Mouse (Mus musculus) MEL (cell line): ENCODE results near the gene Igsf9b. TPM values are rescaled to one million over a fixed set of nuclear protein-coding genes. Genes with fewer than 3 reads are reported as not detected.

ENCODE experiments used
- DNase-seq: peaks from one replicate; pipeline ENCODE4 v3.0.0; 2011; ENCODE audit warnings: low read depth, low spot score
- H3K27ac ChIP-seq: 2 replicates; pipeline ENCODE4 v1.5.1; 2012; ENCODE audit warnings: low read depth, mild to moderate bottlenecking, control low read depth, low read length, moderate library complexity; ENCODE audit not compliant: control insufficient read depth
- H3K27me3 ChIP-seq, 2 experiments: fragments of 150-350 bp in 1 of 2; sonication (generic) in 1 of 2; 2 replicates each; pipeline ENCODE4 v1.6.1; 2012; ENCODE audit warnings: low read length in 2 of 2, mild to moderate bottlenecking in 2 of 2, improper control_type of control experiment in 1 of 2, moderate library complexity in 1 of 2; ENCODE audit not compliant: insufficient read depth in 2 of 2, control insufficient read depth in 1 of 2
- H3K36me3 ChIP-seq, 2 experiments: 2 replicates each; pipeline ENCODE4 v1.6.1; 2012 to 2014; ENCODE audit warnings: low read length in 2 of 2, improper control_type of control experiment in 1 of 2, inconsistent platforms in 1 of 2, mild to moderate bottlenecking in 1 of 2; ENCODE audit not compliant: insufficient read depth in 2 of 2, control insufficient read depth in 1 of 2
- H3K4me1 ChIP-seq, 2 experiments: fragments of 150-350 bp in 1 of 2; sonication (generic) in 1 of 2; 2 replicates each; pipeline ENCODE4 v1.6.1; 2012; ENCODE audit warnings: low read length in 2 of 2, improper control_type of control experiment in 1 of 2, mild to moderate bottlenecking in 1 of 2; ENCODE audit not compliant: insufficient read depth in 2 of 2, control insufficient read depth in 1 of 2
- H3K4me3 ChIP-seq, 2 experiments: fragments of 150-350 bp in 1 of 2; sonication (generic) in 1 of 2; 2 replicates each; pipeline ENCODE4 v1.5.1; 2012; ENCODE audit warnings: low read depth in 2 of 2, low read length in 2 of 2, mild to moderate bottlenecking in 2 of 2, moderate library complexity in 2 of 2, control low read depth in 1 of 2, improper control_type of control experiment in 1 of 2; ENCODE audit not compliant: control insufficient read depth in 1 of 2, insufficient read depth in 1 of 2
- H3K79me2 ChIP-seq: 2 replicates; pipeline ENCODE4 v1.6.1; 2012; ENCODE audit warnings: mild to moderate bottlenecking, low read length, moderate library complexity; ENCODE audit not compliant: control insufficient read depth, poor library complexity, insufficient read depth
- H3K9ac ChIP-seq: 2 replicates; pipeline ENCODE4 v1.6.1; 2012; ENCODE audit warnings: low read depth, mild to moderate bottlenecking, control low read depth, low read length, moderate library complexity; ENCODE audit not compliant: control insufficient read depth, poor library complexity, severe bottlenecking
- H3K9me3 ChIP-seq: fragments of 150-350 bp; sonication (generic); replicated peaks from 2 replicates; pipeline ENCODE4 v1.6.1; 2012; ENCODE audit warnings: mild to moderate bottlenecking, low read length, improper control_type of control experiment, moderate library complexity; ENCODE audit not compliant: insufficient read depth
- BHLHE40 ChIP-seq: IDR thresholded peaks from 2 replicates; pipeline ENCODE4 v1.6.1; 2012; ENCODE audit warnings: low read depth, mild to moderate bottlenecking, inconsistent platforms, low read length, improper control_type of control experiment, borderline replicate concordance
- CHD1 ChIP-seq: IDR thresholded peaks from 2 replicates; pipeline ENCODE4 v1.6.1; 2012; ENCODE audit warnings: low read depth, mild to moderate bottlenecking, inconsistent platforms, low read length, improper control_type of control experiment
- CHD2 ChIP-seq: IDR thresholded peaks from 2 replicates; pipeline ENCODE4 v1.6.1; 2011; ENCODE audit warnings: low read length, improper control_type of control experiment
- CTCF ChIP-seq, 3 experiments: IDR thresholded peaks in 2 of 3; conservative IDR thresholded peaks in 1 of 3; 2 replicates each; pipeline ENCODE4 v1.5.1; 2011 to 2012; ENCODE audit warnings: low read length in 3 of 3, low read depth in 2 of 3, mild to moderate bottlenecking in 2 of 3, improper control_type of control experiment in 1 of 3, inconsistent platforms in 1 of 3, mixed read lengths in 1 of 3, moderate library complexity in 1 of 3; ENCODE audit not compliant: control insufficient read depth in 1 of 3, insufficient read depth in 1 of 3, poor library complexity in 1 of 3, severe bottlenecking in 1 of 3
- E2F4 ChIP-seq: IDR thresholded peaks from 2 replicates; pipeline ENCODE4 v1.6.1; 2011; ENCODE audit warnings: low read depth, low read length, improper control_type of control experiment, borderline replicate concordance
- EP300 ChIP-seq, 2 experiments: IDR thresholded peaks; 2 replicates each; pipeline ENCODE4 v1.6.1; 2011; ENCODE audit warnings: improper control_type of control experiment in 2 of 2, low read length in 2 of 2, low read depth in 1 of 2, mild to moderate bottlenecking in 1 of 2
- GATA1 ChIP-seq: IDR thresholded peaks from 2 replicates; pipeline ENCODE4 v1.6.1; 2011; ENCODE audit warnings: low read depth, low read length, improper control_type of control experiment
- KAT2A ChIP-seq: conservative IDR thresholded peaks from 2 replicates; pipeline ENCODE4 v1.6.1; 2012; ENCODE audit warnings: low read depth, low read length, improper control_type of control experiment, inconsistent platforms
- MAFK ChIP-seq: IDR thresholded peaks from 2 replicates; pipeline ENCODE4 v1.6.1; 2011; ENCODE audit warnings: low read depth, mild to moderate bottlenecking, low read length, improper control_type of control experiment, borderline replicate concordance
- MAX ChIP-seq: IDR thresholded peaks from 2 replicates; pipeline ENCODE4 v1.6.1; 2011; ENCODE audit warnings: low read length, improper control_type of control experiment
- MAZ ChIP-seq: IDR thresholded peaks from 2 replicates; pipeline ENCODE4 v1.6.1; 2012; ENCODE audit warnings: low read depth, mild to moderate bottlenecking, inconsistent platforms, low read length, improper control_type of control experiment
- MEF2A ChIP-seq: IDR thresholded peaks from 2 replicates; pipeline ENCODE4 v1.6.1; 2014; ENCODE audit warnings: low read depth, mild to moderate bottlenecking, inconsistent platforms, low read length, improper control_type of control experiment; ENCODE audit not compliant: poor library complexity, insufficient replicate concordance, severe bottlenecking; ENCODE audit errors: extremely low read depth
- MYB ChIP-seq: IDR thresholded peaks from 2 replicates; pipeline ENCODE4 v1.6.1; 2011; ENCODE audit warnings: mild to moderate bottlenecking, low read depth, low read length, improper control_type of control experiment
- NRF1 ChIP-seq: IDR thresholded peaks from 2 replicates; pipeline ENCODE4 v1.6.1; 2014; ENCODE audit warnings: low read depth, mild to moderate bottlenecking, inconsistent platforms, low read length, improper control_type of control experiment, moderate library complexity; ENCODE audit not compliant: poor library complexity, insufficient read depth, severe bottlenecking
- POLR2A ChIP-seq, 2 experiments: IDR thresholded peaks; 2 replicates each; pipeline ENCODE4 v1.6.1; 2011 to 2012; ENCODE audit warnings: low read length in 2 of 2, mild to moderate bottlenecking in 2 of 2, control low read depth in 1 of 2, improper control_type of control experiment in 1 of 2, low read depth in 1 of 2, moderate library complexity in 1 of 2; ENCODE audit not compliant: control insufficient read depth in 1 of 2, insufficient read depth in 1 of 2, poor library complexity in 1 of 2
- POLR2AphosphoS2 ChIP-seq: IDR thresholded peaks from 2 replicates; pipeline ENCODE4 v1.6.1; 2011; ENCODE audit warnings: low read length, improper control_type of control experiment
- POLR2AphosphoS5 ChIP-seq: IDR thresholded peaks from 2 replicates; pipeline ENCODE4 v1.6.1; 2012; ENCODE audit warnings: low read depth, borderline replicate concordance, mild to moderate bottlenecking, inconsistent platforms, low read length, moderate library complexity, mixed read lengths
- RAD21 ChIP-seq: IDR thresholded peaks from 2 replicates; pipeline ENCODE4 v1.6.1; 2011; ENCODE audit warnings: mild to moderate bottlenecking, low read depth, low read length, improper control_type of control experiment
- SIN3A ChIP-seq: IDR thresholded peaks from 2 replicates; pipeline ENCODE4 v1.6.1; 2012; ENCODE audit warnings: low read length, improper control_type of control experiment, inconsistent platforms
- SMC3 ChIP-seq: IDR thresholded peaks from 2 replicates; pipeline ENCODE4 v1.6.1; 2011; ENCODE audit warnings: low read depth, low read length, improper control_type of control experiment
- TAL1 ChIP-seq: IDR thresholded peaks from 2 replicates; pipeline ENCODE4 v1.6.1; 2012; ENCODE audit warnings: mild to moderate bottlenecking, inconsistent platforms, low read length, moderate library complexity, mixed read lengths
- TBP ChIP-seq: IDR thresholded peaks from 2 replicates; pipeline ENCODE4 v1.8.0; 2011; ENCODE audit warnings: low read depth, low read length, improper control_type of control experiment
- TCF12 ChIP-seq: IDR thresholded peaks from 2 replicates; pipeline ENCODE4 v1.6.1; 2014; ENCODE audit warnings: low read depth, mild to moderate bottlenecking, inconsistent platforms, low read length, improper control_type of control experiment, moderate library complexity
- UBTF ChIP-seq: IDR thresholded peaks from 2 replicates; pipeline ENCODE4 v1.6.1; 2012; ENCODE audit warnings: low read depth, mild to moderate bottlenecking, inconsistent platforms, low read length, improper control_type of control experiment, moderate library complexity, borderline replicate concordance; ENCODE audit not compliant: insufficient read depth
- ZC3H11A ChIP-seq: IDR thresholded peaks from 2 replicates; pipeline ENCODE4 v1.6.1; 2012; ENCODE audit warnings: low read depth, mild to moderate bottlenecking, inconsistent platforms, low read length, improper control_type of control experiment
- ZKSCAN1 ChIP-seq: IDR thresholded peaks from 2 replicates; pipeline ENCODE4 v1.6.1; 2012; ENCODE audit warnings: low read depth, mild to moderate bottlenecking, inconsistent platforms, low read length, improper control_type of control experiment, moderate library complexity
- ZNF384 ChIP-seq: IDR thresholded peaks from 2 replicates; pipeline ENCODE4 v1.6.1; 2012; ENCODE audit warnings: low read depth, mild to moderate bottlenecking, inconsistent platforms, low read length, improper control_type of control experiment
- polyA plus RNA-seq, 2 experiments: library from polyadenylated mRNA; stranded (reverse) in 1 of 2; unstranded in 1 of 2; fragments of >175 nt in 1 of 2; fragments of >200 nt in 1 of 2; gene quantifications; 2 replicates each; pipeline versions ENCODE4 v1.2.1 to v1.2.4; 2012; ENCODE audit warnings: low replicate concordance in 2 of 2, low read depth in 1 of 2; ENCODE audit not compliant: insufficient read length in 2 of 2, insufficient read depth in 1 of 2, missing spikeins in 1 of 2
- total RNA-seq: library from RNA; depleted of rRNA; stranded (reverse); fragments of 300-350 nt; gene quantifications from 2 replicates; pipeline ENCODE4 v1.2.3, GENCODE M21; 2012

Igsf9b gene
- total and polyA plus RNA-seq, 3 experiments = not detected

DNA sequence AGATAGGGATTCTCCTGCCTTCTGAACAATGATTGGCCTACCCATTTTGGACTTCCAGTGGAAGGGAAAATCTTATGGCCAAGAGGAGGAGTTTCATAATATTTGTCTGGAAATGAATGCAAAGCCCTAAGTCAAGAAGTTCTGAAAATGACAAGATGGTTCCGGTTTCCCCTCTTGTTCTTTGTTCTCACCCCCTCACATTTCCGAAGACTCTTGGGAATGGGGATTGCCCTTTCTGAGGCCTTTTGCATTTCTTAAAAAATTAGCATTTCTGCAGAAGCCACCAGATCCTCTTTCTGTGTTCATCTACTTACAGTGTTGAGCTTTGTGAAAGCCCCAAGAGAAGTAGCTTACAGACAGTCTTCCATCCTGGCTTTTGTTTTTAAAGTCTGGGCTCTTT is 27.1 kb upstream of the Igsf9b start:
- TF ChIP-seq SIN3A (no peak), TCF12 (no peak), KAT2A (no peak), CHD2 (no peak), ZNF384 (no peak), POLR2AphosphoS5 (no peak), MYB (no peak), MAX (no peak), MAZ (no peak), MAFK (no peak), TBP (no peak), CTCF (IDR thresholded peaks at IDR 0.05 in 2 of 3, conservative IDR thresholded peaks at IDR 0.05 in 1 of 3; ENCODE audit: control insufficient read depth in 1 of 3, insufficient read depth in 1 of 3, low read depth in 2 of 3, low read length in 3 of 3, poor library complexity in 1 of 3, severe bottlenecking in 1 of 3) (no peak), POLR2A (IDR thresholded peaks at IDR 0.05; ENCODE audit: control insufficient read depth in 1 of 2, insufficient read depth in 1 of 2, low read depth in 1 of 2, low read length in 2 of 2, poor library complexity in 1 of 2) (no peak), EP300 (IDR thresholded peaks at IDR 0.05; ENCODE audit: low read depth in 1 of 2, low read length in 2 of 2) (no peak), UBTF (no peak), RAD21 (no peak), E2F4 (no peak), POLR2AphosphoS2 (no peak), SMC3 (no peak)
- H3K79me2 ChIP-seq = no peaks in the 10 kb centered on the region
- no peak overlapping the region for H3K4me3 ChIP-seq
- no peaks in the 10 kb centered on the region for H3K36me3 ChIP-seq
- H3K27me3 ChIP-seq = no peaks in the 10 kb centered on the region
- H3K27ac ChIP-seq = no peak overlapping the region
- no peak for DNase-seq
- H3K9ac ChIP-seq = no peak overlapping the region
- no peaks in the 10 kb centered on the region for H3K4me1 ChIP-seq
- no peaks in the 10 kb centered on the region for H3K9me3 ChIP-seq

DNA sequence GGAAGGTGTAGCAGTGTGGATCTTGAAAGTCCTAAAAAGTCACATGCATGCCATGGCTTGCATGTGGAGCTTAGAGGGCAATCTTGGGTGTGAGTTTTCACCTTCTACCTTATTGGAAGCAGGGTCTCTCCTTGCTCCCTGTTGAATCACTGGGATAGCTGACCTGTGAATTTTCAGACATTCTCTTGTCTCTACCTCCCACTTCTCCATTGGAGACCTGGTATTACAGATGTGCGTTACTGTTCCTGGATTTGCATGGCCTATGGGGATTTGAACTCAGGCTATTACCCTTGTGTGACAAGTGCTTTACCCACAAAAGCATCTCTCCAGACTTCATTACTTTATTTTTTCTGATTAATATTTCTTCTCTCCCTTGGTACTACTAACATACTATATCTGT is 26.1 kb upstream of the Igsf9b start:
- no peaks in the 10 kb centered on the region for H3K36me3 ChIP-seq
- no peak for TF ChIP-seq MAX
- no peak for TF ChIP-seq CHD1
- TF ChIP-seq ZKSCAN1 = no peak
- TF ChIP-seq TCF12 = no peak
- no peak for TF ChIP-seq CTCF (IDR thresholded peaks at IDR 0.05 in 2 of 3, conservative IDR thresholded peaks at IDR 0.05 in 1 of 3; ENCODE audit: control insufficient read depth in 1 of 3, insufficient read depth in 1 of 3, low read depth in 2 of 3, low read length in 3 of 3, poor library complexity in 1 of 3, severe bottlenecking in 1 of 3)
- TF ChIP-seq MEF2A = no peak
- no peak for TF ChIP-seq GATA1
- TF ChIP-seq ZC3H11A = no peak
- TF ChIP-seq BHLHE40 = no peak
- TF ChIP-seq TAL1 = no peak
- no peak for TF ChIP-seq NRF1
- no peak for TF ChIP-seq EP300 (IDR thresholded peaks at IDR 0.05; ENCODE audit: low read depth in 1 of 2, low read length in 2 of 2)
- TF ChIP-seq MAZ = no peak
- no peak for TF ChIP-seq ZNF384

More for the DNA sequence above, 26.1 kb upstream of the Igsf9b start:
- Histone ChIP-seq H3K4me1 (no peaks in the 10 kb centered on the region), H3K27ac (no peak overlapping the region), H3K9me3 (no peaks in the 10 kb centered on the region), H3K27me3 (no peaks in the 10 kb centered on the region), H3K79me2 (no peaks in the 10 kb centered on the region), H3K9ac (no peak overlapping the region), H3K4me3 (no peak overlapping the region)
- no peak for DNase-seq
